Mouse (Mus musculus) forebrain, embryonic 14.5 days (tissue): ENCODE data around the gene Csf2rb2. TPM values are rescaled to one million over a fixed set of nuclear protein-coding genes. Genes with fewer than 3 reads are reported as not detected.
"Not testable (repeated sequence)": the region's sequence is repeated elsewhere in the genome, so short reads cannot be mapped to it uniquely, and the experiment has no call there.

Experiments used
- ATAC-seq: fragments of 200-750 bp; cut with Nextera tagmentation; 2 replicates; pipeline ENCODE4 v1.8.0; 2017; ENCODE audit warnings: mild to moderate bottlenecking, moderate library complexity
- DNase-seq: peaks from one replicate; pipeline ENCODE4 v3.0.0-alpha.2; 2015; ENCODE audit warnings: low spot score
- H3K27ac ChIP-seq: fragments of 300-500 bp; sonication (generic); 2 replicates; pipeline ENCODE4 v1.5.1; 2014; ENCODE audit warnings: low read depth, mild to moderate bottlenecking, control low read depth, low read length, moderate library complexity
- H3K27me3 ChIP-seq: fragments of 300-500 bp; sonication (generic); replicated peaks from 2 replicates; pipeline ENCODE4 v1.6.1; 2014; ENCODE audit warnings: low read length, control low read depth, mixed read lengths; ENCODE audit not compliant: control insufficient read depth, insufficient read depth
- H3K36me3 ChIP-seq: fragments of 300-500 bp; sonication (generic); 2 replicates; pipeline ENCODE4 v1.6.1; 2014; ENCODE audit warnings: low read length, control low read depth; ENCODE audit not compliant: control insufficient read depth, insufficient read depth
- H3K4me1 ChIP-seq: fragments of 300-500 bp; sonication (generic); 2 replicates; pipeline ENCODE4 v1.6.1; 2014; ENCODE audit warnings: antibody characterized with exemption, low read length, control low read depth; ENCODE audit not compliant: control insufficient read depth, insufficient read depth
- H3K4me2 ChIP-seq: fragments of 300-500 bp; sonication (generic); 2 replicates; pipeline ENCODE4 v1.6.1; 2014; ENCODE audit warnings: mild to moderate bottlenecking, control low read depth, low read length
- H3K4me3 ChIP-seq: fragments of 300-500 bp; sonication (generic); 2 replicates; pipeline ENCODE4 v1.5.1; 2014; ENCODE audit warnings: low read depth, low read length, control low read depth
- H3K9ac ChIP-seq: fragments of 300-500 bp; sonication (generic); 2 replicates; pipeline ENCODE4 v1.6.1; 2014; ENCODE audit warnings: mild to moderate bottlenecking, low read length, control low read depth, moderate library complexity
- H3K9me3 ChIP-seq: fragments of 300-500 bp; sonication (generic); replicated peaks from 2 replicates; pipeline ENCODE4 v1.6.1; 2016; ENCODE audit warnings: low read length, control low read depth, mixed read lengths; ENCODE audit not compliant: control insufficient read depth
- WGBS: fragments of 180-500 bp; shearing (Covaris S2); extraction: QIAGEN DNeasy Blood & Tissue Kit; methylation state at CpG from one replicate; pipeline ENCODE4 v1.1.7; 2014; 5-methylcytosine and 5-hydroxymethylcytosine counted together
- polyA plus RNA-seq: library from polyadenylated mRNA; unstranded; fragments of >200 nt; fragmentation: Nextera tagmentation; extraction: Ambion mirVana; gene quantifications from 2 replicates; pipeline ENCODE4 v1.2.1, GENCODE M21; 2014

The Csf2rb2 gene
- polyA plus RNA-seq, 1 experiment from 2014 or later: not detected

GRCm38 (mm10) chr15:78302718-78303117 lies 2.8 kb downstream of the Csf2rb2 start:
- no peak overlapping the region for H3K4me3 ChIP-seq
- no peak overlapping the region for H3K4me2 ChIP-seq
- no peaks in the 10 kb centered on the region for H3K4me1 ChIP-seq
- ATAC-seq (no peak), DNase-seq (no peak)
- no peaks in the 10 kb centered on the region for H3K36me3 ChIP-seq
- H3K27ac ChIP-seq: no peak overlapping the region
- H3K27me3 ChIP-seq: no peaks in the 10 kb centered on the region
- no peak overlapping the region for H3K9ac ChIP-seq
- WGBS: 94% methylated on average over 4 of the region's 4 CpGs
- no peaks in the 10 kb centered on the region for H3K9me3 ChIP-seq

GRCm38 (mm10) chr15:78300773-78301172 lies 4.7 kb downstream of the Csf2rb2 start:
- no peaks in the 10 kb centered on the region for H3K36me3 ChIP-seq
- H3K27ac ChIP-seq: no peak overlapping the region
- H3K4me2 ChIP-seq: no peak overlapping the region
- H3K27me3 ChIP-seq: no peaks in the 10 kb centered on the region
- no peaks in the 10 kb centered on the region for H3K4me1 ChIP-seq
- ATAC-seq (no peak), DNase-seq (no peak)
- no peak overlapping the region for H3K4me3 ChIP-seq
- H3K9me3 ChIP-seq: no peaks in the 10 kb centered on the region
- no peak overlapping the region for H3K9ac ChIP-seq

GRCm38 (mm10) chr15:78299641-78300040 lies 5.9 kb downstream of the Csf2rb2 start:
- 81% methylated on average over 3 of the region's 3 CpGs for WGBS
- H3K4me2 ChIP-seq: no peak overlapping the region
- no peaks in the 10 kb centered on the region for H3K4me1 ChIP-seq
- no peak overlapping the region for H3K9ac ChIP-seq
- H3K4me3 ChIP-seq: no peak overlapping the region
- H3K9me3 ChIP-seq: no peaks in the 10 kb centered on the region
- H3K27ac ChIP-seq: no peak overlapping the region
- ATAC-seq (no peak), DNase-seq (no peak)
- no peaks in the 10 kb centered on the region for H3K36me3 ChIP-seq
- no peaks in the 10 kb centered on the region for H3K27me3 ChIP-seq

GRCm38 (mm10) chr15:78298558-78298957 lies 7.0 kb downstream of the Csf2rb2 start:
- Histone ChIP-seq H3K9me3 (no peaks in the 10 kb centered on the region), H3K9ac (no peak overlapping the region), H3K27ac (no peak overlapping the region), H3K4me2 (no peak overlapping the region), H3K4me1 (no peaks in the 10 kb centered on the region), H3K36me3 (no peaks in the 10 kb centered on the region), H3K27me3 (no peaks in the 10 kb centered on the region), H3K4me3 (no peak overlapping the region)
- WGBS: 91% methylated on average over 1 of the region's 1 CpGs
- ATAC-seq (no peak), DNase-seq (no peak)

GRCm38 (mm10) chr15:78293716-78294115 lies 11.8 kb downstream of the Csf2rb2 start:
- H3K36me3 ChIP-seq: no peaks in the 10 kb centered on the region
- no peaks in the 10 kb centered on the region for H3K9me3 ChIP-seq
- WGBS: 84% methylated on average over 4 of the region's 4 CpGs

GRCm38 (mm10) chr15:78293228-78293627 lies 12.3 kb downstream of the Csf2rb2 start:
- H3K9me3 ChIP-seq, H3K4me2 ChIP-seq, DNase-seq, H3K27me3 ChIP-seq, H3K4me1 ChIP-seq, H3K9ac ChIP-seq, H3K4me3 ChIP-seq, H3K36me3 ChIP-seq, ATAC-seq, H3K27ac ChIP-seq: not testable (repeated sequence)
- WGBS: 4% methylated on average over 2 of the region's 2 CpGs

More at GRCm38 (mm10) chr15:78293716-78294115, 11.8 kb downstream of the Csf2rb2 start:
- Histone ChIP-seq H3K27me3 (no peaks in the 10 kb centered on the region), H3K4me1 (no peaks in the 10 kb centered on the region), H3K4me3 (no peak overlapping the region), H3K27ac (no peak overlapping the region), H3K4me2 (no peak overlapping the region), H3K9ac (no peak overlapping the region)
- no peak for DNase-seq
- ATAC-seq: no peak

GRCm38 (mm10) chr15:78289775-78290174 lies 15.7 kb downstream of the Csf2rb2 start:
- H3K9me3 ChIP-seq, DNase-seq, H3K36me3 ChIP-seq, H3K4me1 ChIP-seq, H3K27ac ChIP-seq, H3K27me3 ChIP-seq, H3K4me2 ChIP-seq, H3K9ac ChIP-seq, ATAC-seq, H3K4me3 ChIP-seq: not testable (repeated sequence)
- WGBS: 74% methylated on average over 5 of the region's 5 CpGs

GRCm38 (mm10) chr15:78287941-78288340 lies 17.6 kb downstream of the Csf2rb2 start:
- no peaks in the 10 kb centered on the region for H3K4me1 ChIP-seq
- H3K27ac ChIP-seq: no peak overlapping the region
- 82% methylated on average over 5 of the region's 5 CpGs for WGBS
- ATAC-seq (no peak), DNase-seq (no peak)
- H3K36me3 ChIP-seq: no peaks in the 10 kb centered on the region
- H3K4me2 ChIP-seq: no peak overlapping the region
- H3K9ac ChIP-seq: no peak overlapping the region
- H3K27me3 ChIP-seq: no peaks in the 10 kb centered on the region
- no peak overlapping the region for H3K4me3 ChIP-seq
- H3K9me3 ChIP-seq: no peaks in the 10 kb centered on the region

GRCm38 (mm10) chr15:78278308-78278707 lies 27.2 kb downstream of the Csf2rb2 start:
- Histone ChIP-seq H3K4me2 (no peak overlapping the region), H3K9me3 (no peaks in the 10 kb centered on the region), H3K9ac (no peak overlapping the region), H3K36me3 (no peaks in the 10 kb centered on the region), H3K27me3 (no peaks in the 10 kb centered on the region), H3K4me3 (no peak overlapping the region), H3K27ac (no peak overlapping the region), H3K4me1 (no peaks in the 10 kb centered on the region)
- WGBS: 90% methylated on average over 2 of the region's 2 CpGs
- ATAC-seq (no peak), DNase-seq (no peak)
